In the genomic region with DNA sequence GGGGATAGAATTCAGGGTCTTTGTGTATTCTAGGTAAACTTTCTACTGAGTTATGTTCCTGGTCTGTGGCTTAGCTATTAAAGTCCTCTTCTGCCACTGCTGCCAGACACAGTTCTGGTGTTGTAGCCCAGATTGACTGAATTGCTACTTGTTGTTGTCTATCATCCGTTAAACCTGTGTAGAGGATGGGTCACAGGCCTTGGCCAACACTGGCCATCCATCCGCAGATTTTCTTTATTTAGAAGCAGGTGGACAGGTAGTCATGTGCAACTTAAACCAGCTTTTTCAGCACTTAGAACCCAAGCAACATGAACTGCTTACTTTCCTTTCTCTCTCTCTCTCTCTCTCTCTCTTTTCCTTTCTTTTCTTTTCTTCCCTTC, we compare ENCODE assay signal across 11 mouse cellular contexts. TPM values are rescaled to one million over a fixed set of nuclear protein-coding genes. Genes with fewer than 3 reads are reported as not detected.
DNase-seq lines count a peak whose midpoint lies in the region; ATAC-seq and TF ChIP-seq lines count a peak whose summit lies in the region.
"Had no signal": no experiment of that assay in that cellular context is flagged by ENCODE, and none has a peak within 500 bp of the region (broad histone marks: within the 10 kb centered on the region; RNA-seq: fewer than 3 reads in every experiment).

No protein-coding gene starts in this region.

- peak overlapping the region; percentile 69 for H3K4me3 ChIP-seq in heart, embryonic 16.5 days (ENCODE audit: low read length)
- H3K4me3 ChIP-seq in heart, adult 2 months, result no peak overlapping the region
- peak overlapping the region; percentile 67 for H3K4me3 ChIP-seq in embryonic facial prominence, embryonic 10.5 days
- H3K4me3 ChIP-seq in intestine, embryonic 16.5 days (ENCODE audit: low read length), result peak overlapping the region; percentile 56
- peak overlapping the region; percentile 69 for H3K4me3 ChIP-seq in myocyte

- TF ChIP-seq EP300 in heart, adult 2 months (IDR thresholded peaks at IDR 0.05; ENCODE audit: insufficient read depth, low read depth, low read length), result no peak

- no peak overlapping the region; the same call in 1 of the 2 replicates for H3K9ac ChIP-seq in heart, embryonic 16.5 days (ENCODE audit: low read length)
- no peak overlapping the region for H3K9ac ChIP-seq in heart, adult 2 months (ENCODE audit: low read depth, low read length)
- H3K9ac ChIP-seq in intestine, embryonic 16.5 days (ENCODE audit: low read depth, low read length), result peak overlapping the region; percentile 68

- WGBS in heart, embryonic 16.5 days, result 68% methylated on average over 2 of the region's 2 CpGs
- WGBS in heart, adult 2 months, result 67% methylated on average over 2 of the region's 2 CpGs
- WGBS in embryonic facial prominence, embryonic 10.5 days, result 86% methylated on average over 2 of the region's 2 CpGs
- 52% methylated on average over 2 of the region's 2 CpGs for WGBS in intestine, embryonic 16.5 days

- ATAC-seq in heart, embryonic 16.5 days (replicated peaks; ENCODE audit: extremely low read depth, insufficient read depth, low FRiP score), result no peak
- no peak for ATAC-seq in intestine, embryonic 16.5 days

- TF ChIP-seq CTCF in heart, adult 2 months (IDR thresholded peaks at IDR 0.05), result no peak

- 0 out of 2 replicates have a peak, but pooled peaks cover 3% of the 10 kb centered on the region for H3K79me2 ChIP-seq in heart, adult 2 months (replicated peaks; ENCODE audit: control insufficient read depth, insufficient read depth, low read length)
- peaks cover 31% of the 10 kb centered on the region for H3K79me2 ChIP-seq in myocyte (ENCODE audit: control insufficient read depth, insufficient read depth)

- H3ac ChIP-seq in myocyte (ENCODE audit: control insufficient read depth, insufficient read length), result no peak overlapping the region

- H3K4me2 ChIP-seq in heart, embryonic 16.5 days (ENCODE audit: low read depth, low read length), result peak overlapping the region; percentile 83
- peak overlapping the region; percentile 67 for H3K4me2 ChIP-seq in intestine, embryonic 16.5 days (ENCODE audit: low read depth, low read length)
- peak overlapping the region; percentile 83 for H3K4me2 ChIP-seq in myocyte (ENCODE audit: low read depth)

- TF ChIP-seq POLR2A in heart, adult 2 months (IDR thresholded peaks at IDR 0.05; ENCODE audit: insufficient read depth, low read depth, low read length), result no peak
- TF ChIP-seq POLR2A in myocyte (IDR thresholded peaks at IDR 0.05; ENCODE audit: insufficient read length, low read depth), result no peak

- no peaks in the 10 kb centered on the region for H3K9me3 ChIP-seq in heart, embryonic 16.5 days (replicated peaks; ENCODE audit: control insufficient read depth, low read length)
- no peaks in the 10 kb centered on the region for H3K9me3 ChIP-seq in embryonic facial prominence, embryonic 10.5 days
- H3K9me3 ChIP-seq in intestine, embryonic 16.5 days (ENCODE audit: control insufficient read depth, low read length), result no peaks in the 10 kb centered on the region

- H3K27me3 ChIP-seq in heart, embryonic 16.5 days (ENCODE audit: control insufficient read depth, insufficient read depth, low read length), result no peaks in the 10 kb centered on the region
- no peaks in the 10 kb centered on the region for H3K27me3 ChIP-seq in heart, adult 2 months (ENCODE audit: control insufficient read depth, insufficient read depth, low read length)
- H3K27me3 ChIP-seq in embryonic facial prominence, embryonic 10.5 days (replicated peaks; ENCODE audit: low read depth, poor library complexity, severe bottlenecking), result no peaks in the 10 kb centered on the region
- no peaks in the 10 kb centered on the region for H3K27me3 ChIP-seq in intestine, embryonic 16.5 days (replicated peaks; ENCODE audit: control insufficient read depth, insufficient read depth, low read length)
- no peaks in the 10 kb centered on the region for H3K27me3 ChIP-seq in myocyte (ENCODE audit: control insufficient read depth, insufficient read depth, insufficient read length)

- intact Hi-C loops in heart, adult 2 months (cut with DNase I), result loop anchor here (1.0 to 5.0 kb wide), 3 partner anchors 34 to 447 kb away; partner anchors contain the start of genes Mfap1b and Serinc4

- no peak overlapping the region for H3K27ac ChIP-seq in heart, embryonic 16.5 days (ENCODE audit: low read length)
- no peak overlapping the region for H3K27ac ChIP-seq in heart, adult 2 months
- no peak overlapping the region for H3K27ac ChIP-seq in embryonic facial prominence, embryonic 10.5 days (replicated peaks)
- no peak overlapping the region for H3K27ac ChIP-seq in intestine, embryonic 16.5 days (ENCODE audit: low read length)

- peaks cover 12% of the 10 kb centered on the region; the same call in 1 of the 2 replicates for H3K36me3 ChIP-seq in heart, embryonic 16.5 days (ENCODE audit: control insufficient read depth, insufficient read depth)
- H3K36me3 ChIP-seq in heart, adult 2 months (ENCODE audit: control insufficient read depth, insufficient read depth, low read length), result no peaks in the 10 kb centered on the region
- peaks cover 57% of the 10 kb centered on the region for H3K36me3 ChIP-seq in embryonic facial prominence, embryonic 10.5 days (replicated peaks)
- 0 out of 2 replicates have a peak, but pooled peaks cover 7% of the 10 kb centered on the region for H3K36me3 ChIP-seq in intestine, embryonic 16.5 days (ENCODE audit: control insufficient read depth, insufficient read depth, low read length)
- no peaks in the 10 kb centered on the region for H3K36me3 ChIP-seq in myocyte (ENCODE audit: control insufficient read depth, insufficient read depth)

- no peak for DNase-seq in heart, adult 2 months
- DNase-seq in embryonic facial prominence, embryonic 10.5 days (ENCODE audit: low spot score), result no peak
- DNase-seq in right cerebral cortex, postnatal 36 days (ENCODE audit: low spot score in 2 of 2), result no peak
- no peak for DNase-seq in layer of hippocampus, adult 9-10 months (ENCODE audit: low spot score)
- DNase-seq in ovary, postnatal 10 days (ENCODE audit: low spot score), result no peak
- DNase-seq: cerebellum, postnatal 36 days; kidney, postnatal 25 days; thymus, postnatal 4 days had no signal

- peaks cover 11% of the 10 kb centered on the region for H3K4me1 ChIP-seq in heart, embryonic 16.5 days (ENCODE audit: control insufficient read depth, insufficient read depth, low read length)
- peaks cover 1% of the 10 kb centered on the region for H3K4me1 ChIP-seq in heart, adult 2 months (ENCODE audit: control insufficient read depth, insufficient read depth, low read length)
- peaks cover 18% of the 10 kb centered on the region for H3K4me1 ChIP-seq in embryonic facial prominence, embryonic 10.5 days
- H3K4me1 ChIP-seq in intestine, embryonic 16.5 days (ENCODE audit: control insufficient read depth, insufficient read depth, low read length), result peaks cover 8% of the 10 kb centered on the region

TF ChIP-seq in myocyte, 11 proteins besides CTCF, POLR2A, EP300 and RAD21:
- no peak for TF ChIP-seq TCF12 (IDR thresholded peaks at IDR 0.05; ENCODE audit: insufficient read depth, poor library complexity, severe bottlenecking)
- no peak for TF ChIP-seq MYOD1 (IDR thresholded peaks at IDR 0.05; ENCODE audit: control insufficient read depth in 1 of 3, insufficient read length in 2 of 3, low read depth in 2 of 3)
- TF ChIP-seq POLR2AphosphoS2 (IDR thresholded peaks at IDR 0.05; ENCODE audit: insufficient read length, low read depth), result no peak
- no peak for TF ChIP-seq TCF3 (IDR thresholded peaks at IDR 0.05; ENCODE audit: insufficient read length, low read depth)
- no peak for TF ChIP-seq E2F4 (IDR thresholded peaks at IDR 0.05; ENCODE audit: insufficient read depth)

RNA-seq across cellular contexts. Expression of gene Wdr76, which starts 1.4 kb away (rescaled TPM):
- polyA plus RNA-seq in heart, embryonic 16.5 days (2015; fragmentation: Nextera tagmentation; extraction: Ambion mirVana), result 5.7 and 7.8 TPM in 2 replicates
- 1 to 10 TPM; 2.9 to 3.0 TPM for total RNA-seq in heart, adult 2 months (2021)
- 1.2 and 2.0 TPM in 2 replicates for polyA plus RNA-seq in heart, adult 2 months (2012; rRNA removed)
- 10.8 TPM in 2 replicates for polyA plus RNA-seq in embryonic facial prominence, embryonic 10.5 days (2016; fragmentation: Nextera tagmentation; extraction: Ambion mirVana)
- polyA plus RNA-seq in intestine, embryonic 16.5 days (2015; fragmentation: Nextera tagmentation; extraction: Ambion mirVana), result 4.8 and 5.0 TPM in 2 replicates
- 2.4 TPM for polyA plus RNA-seq in myocyte (2012; fragmentation: generic; extraction: Trizol)

RNA-seq across cellular contexts. Expression of gene Mfap1a, which starts 1.5 kb away (rescaled TPM):
- polyA plus RNA-seq in heart, embryonic 16.5 days (2015; fragmentation: Nextera tagmentation; extraction: Ambion mirVana), result 21.2 and 25.3 TPM in 2 replicates
- 10 to 100 TPM; 30.5 to 33.1 TPM for total RNA-seq in heart, adult 2 months (2021)
- 5.0 and 10.9 TPM in 2 replicates for polyA plus RNA-seq in heart, adult 2 months (2012; rRNA removed)
- 27.1 and 28.6 TPM in 2 replicates for polyA plus RNA-seq in embryonic facial prominence, embryonic 10.5 days (2016; fragmentation: Nextera tagmentation; extraction: Ambion mirVana)
- polyA plus RNA-seq in intestine, embryonic 16.5 days (2015; fragmentation: Nextera tagmentation; extraction: Ambion mirVana), result 18.7 and 21.5 TPM in 2 replicates
- 9.3 TPM for polyA plus RNA-seq in myocyte (2012; fragmentation: generic; extraction: Trizol)

RNA-seq across cellular contexts. Expression of gene Mfap1b, which starts 34.1 kb away (rescaled TPM):
- polyA plus RNA-seq in heart, embryonic 16.5 days (2015; fragmentation: Nextera tagmentation; extraction: Ambion mirVana), result 43.6 and 50.9 TPM in 2 replicates
- 10 to 100 TPM; 30.9 to 35.0 TPM for total RNA-seq in heart, adult 2 months (2021)
- polyA plus RNA-seq in heart, adult 2 months (2012; rRNA removed), result 4.3 and 8.6 TPM in 2 replicates
- polyA plus RNA-seq in embryonic facial prominence, embryonic 10.5 days (2016; fragmentation: Nextera tagmentation; extraction: Ambion mirVana), result 53.2 and 55.4 TPM in 2 replicates
- polyA plus RNA-seq in intestine, embryonic 16.5 days (2015; fragmentation: Nextera tagmentation; extraction: Ambion mirVana), result 38.2 and 40.2 TPM in 2 replicates
- 13.1 TPM for polyA plus RNA-seq in myocyte (2012; fragmentation: generic; extraction: Trizol)

RNA-seq across cellular contexts. Expression of gene Serinc4, which starts 51.4 kb away (rescaled TPM):
- polyA plus RNA-seq in heart, embryonic 16.5 days (2015; fragmentation: Nextera tagmentation; extraction: Ambion mirVana), result 0.11 and 0.19 TPM in 2 replicates
- total RNA-seq in heart, adult 2 months (2021), result not detected
- 0.09 and 0.21 TPM in 2 replicates for polyA plus RNA-seq in heart, adult 2 months (2012; rRNA removed)
- polyA plus RNA-seq in embryonic facial prominence, embryonic 10.5 days (2016; fragmentation: Nextera tagmentation; extraction: Ambion mirVana), result 0.30 and 0.57 TPM in 2 replicates
- 0.13 TPM in 1 of 2 replicates, not detected in the other for polyA plus RNA-seq in intestine, embryonic 16.5 days (2015; fragmentation: Nextera tagmentation; extraction: Ambion mirVana)
- 0.32 TPM for polyA plus RNA-seq in myocyte (2012; fragmentation: generic; extraction: Trizol)

RNA-seq across cellular contexts. Expression of gene Hypk, which starts 54.9 kb away (rescaled TPM):
- polyA plus RNA-seq in heart, embryonic 16.5 days (2015; fragmentation: Nextera tagmentation; extraction: Ambion mirVana), result 81.2 and 83.9 TPM in 2 replicates
- total RNA-seq in heart, adult 2 months (2021), result 10 to 100 TPM; 19.8 to 23.5 TPM
- polyA plus RNA-seq in heart, adult 2 months (2012; rRNA removed), result 10.4 and 19.4 TPM in 2 replicates
- 143 and 146 TPM in 2 replicates for polyA plus RNA-seq in embryonic facial prominence, embryonic 10.5 days (2016; fragmentation: Nextera tagmentation; extraction: Ambion mirVana)
- 88.3 and 89.9 TPM in 2 replicates for polyA plus RNA-seq in intestine, embryonic 16.5 days (2015; fragmentation: Nextera tagmentation; extraction: Ambion mirVana)
- 26.4 TPM for polyA plus RNA-seq in myocyte (2012; fragmentation: generic; extraction: Trizol)
